Mouse (Mus musculus) embryonic facial prominence, embryonic 14.5 days (tissue): ENCODE measurements around the gene Hrh1. TPM values are rescaled to one million over a fixed set of nuclear protein-coding genes. Genes with fewer than 3 reads are reported as not detected.
A peak's percentile ranks its signal among the peaks of the same experiment; 100 is the strongest.

Source experiments
- ATAC-seq: fragments of 200-750 bp; cut with Nextera tagmentation; 2 replicates; pipeline ENCODE4 v1.8.0; 2017; ENCODE audit warnings: low read depth, moderate number of reproducible peaks, moderate TSS enrichment
- DNase-seq: peaks from one replicate; pipeline ENCODE4 v3.0.0-alpha.2; 2015; ENCODE audit warnings: low spot score
- H3K27ac ChIP-seq: fragments of 300-500 bp; sonication (generic); replicated peaks from 2 replicates; pipeline ENCODE4 v1.5.1; 2014; ENCODE audit warnings: low read depth, mild to moderate bottlenecking, low read length, moderate library complexity
- H3K27me3 ChIP-seq: fragments of 300-500 bp; sonication (generic); replicated peaks from 2 replicates; pipeline ENCODE4 v1.6.1; 2014; ENCODE audit warnings: low read length; ENCODE audit not compliant: control insufficient read depth, insufficient read depth
- H3K36me3 ChIP-seq: fragments of 300-500 bp; sonication (generic); 2 replicates; pipeline ENCODE4 v1.6.1; 2014; ENCODE audit warnings: low read length, mixed read lengths; ENCODE audit not compliant: control insufficient read depth, insufficient read depth
- H3K4me1 ChIP-seq: fragments of 300-500 bp; sonication (generic); 2 replicates; pipeline ENCODE4 v1.6.1; 2014; ENCODE audit warnings: antibody characterized with exemption, low read length; ENCODE audit not compliant: control insufficient read depth, insufficient read depth
- H3K4me2 ChIP-seq: fragments of 300-500 bp; sonication (generic); 2 replicates; pipeline ENCODE4 v1.6.1; 2014; ENCODE audit warnings: low read depth, mild to moderate bottlenecking, low read length, moderate library complexity, mixed read lengths
- H3K4me3 ChIP-seq: fragments of 300-500 bp; sonication (generic); 2 replicates; pipeline ENCODE4 v1.5.1; 2014; ENCODE audit warnings: low read depth, mild to moderate bottlenecking, low read length
- H3K9ac ChIP-seq: fragments of 300-500 bp; sonication (generic); 2 replicates; pipeline ENCODE4 v1.6.1; 2014; ENCODE audit warnings: low read depth, mild to moderate bottlenecking, low read length, moderate library complexity, mixed read lengths
- H3K9me3 ChIP-seq: fragments of 300-500 bp; sonication (generic); 2 replicates; pipeline ENCODE4 v1.6.1; 2016; ENCODE audit warnings: low read length; ENCODE audit not compliant: control insufficient read depth
- WGBS: fragments of 180-500 bp; shearing (Covaris S2); extraction: QIAGEN DNeasy Blood & Tissue Kit; methylation state at CpG from one replicate; pipeline ENCODE4 v1.1.7; 2014; 5-methylcytosine and 5-hydroxymethylcytosine counted together
- polyA plus RNA-seq: library from polyadenylated mRNA; unstranded; fragments of >200 nt; fragmentation: Nextera tagmentation; extraction: Ambion mirVana; gene quantifications from 2 replicates; pipeline ENCODE4 v1.2.1, GENCODE M21; 2014

Hrh1 gene
- polyA plus RNA-seq, 1 experiment from 2014 or later, result not detected

- 77% methylated on average over 3 of the region's 3 CpGs for WGBS
- no peak for ATAC-seq
- Histone ChIP-seq H3K9ac (no peak overlapping the region), H3K9me3 (0 out of 2 replicates have a peak, but pooled peaks cover 4% of the 10 kb centered on the region), H3K36me3 (no peaks in the 10 kb centered on the region), H3K27me3 (no peaks in the 10 kb centered on the region), H3K27ac (no peak overlapping the region), H3K4me1 (peaks cover 15% of the 10 kb centered on the region), H3K4me2 (no peak overlapping the region), H3K4me3 (no peak overlapping the region)
- DNase-seq, result no peak
Measured at GRCm38 (mm10) chr6:114457299-114457698, 59.6 kb downstream of the Hrh1 start.

DNA sequence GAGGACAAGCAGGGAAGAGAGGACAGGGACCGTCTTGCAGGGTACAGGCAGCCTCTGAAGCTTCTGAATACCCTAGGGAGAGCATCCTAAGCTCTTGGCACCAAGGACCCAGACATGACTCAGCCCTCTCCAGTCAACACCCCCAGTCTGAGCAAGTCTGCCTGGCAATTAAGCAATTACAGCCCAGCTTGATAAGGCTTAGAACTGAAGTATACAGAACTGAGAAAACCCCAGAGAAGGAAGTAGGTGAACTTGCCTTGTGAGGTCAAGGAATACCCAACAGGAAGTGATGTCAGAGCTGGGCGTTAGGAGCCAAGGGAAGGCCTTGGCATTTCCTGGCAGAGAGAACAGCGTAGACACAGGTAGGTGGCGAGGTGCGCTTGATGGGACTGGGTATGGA lies 60.5 kb downstream of the Hrh1 start:
- no peak for ATAC-seq
- Histone ChIP-seq H3K27ac (no peak overlapping the region), H3K9me3 (0 out of 2 replicates have a peak, but pooled peaks cover 4% of the 10 kb centered on the region), H3K4me2 (no peak overlapping the region), H3K27me3 (no peaks in the 10 kb centered on the region), H3K9ac (no peak overlapping the region), H3K36me3 (no peaks in the 10 kb centered on the region), H3K4me3 (no peak overlapping the region), H3K4me1 (peaks cover 15% of the 10 kb centered on the region)
- no peak for DNase-seq
- 89% methylated on average over 5 of the region's 5 CpGs for WGBS

GRCm38 (mm10) chr6:114459969-114460368 lies 62.2 kb downstream of the Hrh1 start:
- H3K4me3 ChIP-seq, result no peak overlapping the region
- no peak for DNase-seq

GRCm38 (mm10) chr6:114461536-114461935 lies 63.8 kb downstream of the Hrh1 start:
- no peak overlapping the region for H3K4me3 ChIP-seq
- peaks cover 12% of the 10 kb centered on the region for H3K4me1 ChIP-seq
- H3K27me3 ChIP-seq, result no peaks in the 10 kb centered on the region
- H3K4me2 ChIP-seq, result no peak overlapping the region
- ATAC-seq (no peak), DNase-seq (no peak)
- H3K9me3 ChIP-seq, result 0 out of 2 replicates have a peak, but pooled peaks cover 8% of the 10 kb centered on the region
- no peak overlapping the region for H3K27ac ChIP-seq
- no peaks in the 10 kb centered on the region for H3K36me3 ChIP-seq
- no peak overlapping the region for H3K9ac ChIP-seq

More at GRCm38 (mm10) chr6:114459969-114460368, 62.2 kb downstream of the Hrh1 start:
- H3K27ac ChIP-seq, result no peak overlapping the region
- H3K4me2 ChIP-seq, result no peak overlapping the region
- H3K36me3 ChIP-seq, result no peaks in the 10 kb centered on the region
- no peak for ATAC-seq
- H3K27me3 ChIP-seq, result no peaks in the 10 kb centered on the region
- no peak overlapping the region for H3K9ac ChIP-seq
- H3K4me1 ChIP-seq, result peaks cover 15% of the 10 kb centered on the region
- 82% methylated on average over 2 of the region's 2 CpGs for WGBS
- H3K9me3 ChIP-seq, result 0 out of 2 replicates have a peak, but pooled peaks cover 4% of the 10 kb centered on the region

DNA sequence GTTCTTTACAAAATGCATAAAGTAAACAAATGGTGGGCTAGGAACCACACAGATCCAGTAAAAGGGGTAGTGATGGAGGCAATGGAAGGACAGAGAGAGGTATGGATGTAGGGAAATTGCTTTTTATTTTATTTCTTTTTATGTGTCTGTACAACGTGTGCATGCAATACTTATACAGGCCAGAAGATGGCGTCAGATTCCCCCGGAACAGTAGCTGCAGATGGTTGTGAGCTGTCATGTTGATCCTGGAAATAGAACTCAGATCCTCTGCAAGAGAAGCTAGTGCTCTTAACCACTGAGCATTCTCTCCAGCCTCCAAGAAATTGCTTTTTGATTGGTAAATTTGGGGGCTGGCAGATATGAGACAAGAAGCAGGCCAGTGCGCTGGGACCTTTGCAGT lies 65.0 kb downstream of the Hrh1 start:
- no peaks in the 10 kb centered on the region for H3K27me3 ChIP-seq
- H3K4me3 ChIP-seq, result no peak overlapping the region
- H3K9me3 ChIP-seq, result 0 out of 2 replicates have a peak, but pooled peaks cover 8% of the 10 kb centered on the region
- 28% methylated on average over 4 of the region's 4 CpGs for WGBS
- DNase-seq, result no peak
- H3K36me3 ChIP-seq, result no peaks in the 10 kb centered on the region
- H3K27ac ChIP-seq, result no peak overlapping the region
- ATAC-seq, result no peak
- no peak overlapping the region for H3K9ac ChIP-seq
- H3K4me2 ChIP-seq, result no peak overlapping the region
- H3K4me1 ChIP-seq, result peaks cover 9% of the 10 kb centered on the region

- Histone ChIP-seq H3K9ac (no peak overlapping the region), H3K27ac (no peak overlapping the region), H3K27me3 (no peaks in the 10 kb centered on the region), H3K4me1 (peaks cover under 1% of the 10 kb centered on the region; the same call in 1 of the 2 replicates), H3K36me3 (no peaks in the 10 kb centered on the region), H3K9me3 (no peaks in the 10 kb centered on the region), H3K4me2 (no peak overlapping the region), H3K4me3 (no peak overlapping the region)
- ATAC-seq, result no peak
- 57% methylated on average over 5 of the region's 5 CpGs for WGBS
- no peak for DNase-seq
Measured at GRCm38 (mm10) chr6:114473541-114473940, 75.8 kb downstream of the Hrh1 start.

DNA sequence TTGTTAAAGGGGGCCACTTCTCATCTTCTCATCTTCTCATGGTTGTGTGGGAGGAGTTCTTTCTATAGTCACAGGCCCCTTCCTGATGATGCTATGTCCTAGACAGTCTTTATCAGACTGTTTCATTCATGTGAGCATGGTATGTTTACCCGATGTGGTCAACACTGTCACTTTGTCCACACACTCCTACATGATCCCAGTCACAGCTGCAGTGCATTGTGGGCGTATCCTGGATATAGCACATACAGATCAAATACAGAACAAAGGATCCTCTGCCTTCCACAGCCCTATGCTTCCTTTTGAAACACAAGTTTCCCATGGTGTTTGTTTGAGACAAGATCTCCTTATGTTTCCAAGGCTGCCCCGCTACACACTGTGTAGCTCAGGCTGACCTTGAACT lies 76.3 kb downstream of the Hrh1 start:
- Histone ChIP-seq H3K4me1 (peaks cover 5% of the 10 kb centered on the region; the same call in 1 of the 2 replicates), H3K27ac (no peak overlapping the region), H3K4me3 (no peak overlapping the region), H3K9ac (no peak overlapping the region), H3K4me2 (no peak overlapping the region), H3K36me3 (no peaks in the 10 kb centered on the region), H3K9me3 (no peaks in the 10 kb centered on the region), H3K27me3 (no peaks in the 10 kb centered on the region)
- ATAC-seq (no peak), DNase-seq (no peak)
- 85% methylated on average over 3 of the region's 3 CpGs for WGBS

DNA sequence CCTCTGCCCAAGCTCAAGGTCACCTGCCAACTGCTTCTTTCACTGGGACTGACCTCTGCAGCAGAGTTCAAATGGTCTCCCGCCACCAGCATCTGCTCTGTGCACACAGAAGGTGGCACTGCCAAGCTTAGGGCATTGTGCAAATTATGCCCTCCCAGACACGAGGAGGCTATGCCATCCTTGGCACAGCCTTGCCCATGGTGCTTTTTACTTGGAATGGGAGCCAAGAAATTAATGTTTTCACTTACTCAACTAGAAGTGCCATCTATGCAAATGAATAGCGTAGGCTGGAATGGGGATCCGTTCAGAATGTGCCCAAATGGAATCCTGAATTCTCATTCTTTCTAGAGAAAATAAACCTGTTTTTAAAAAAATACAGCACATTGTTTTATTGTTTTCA lies 77.2 kb downstream of the Hrh1 start:
- Histone ChIP-seq H3K4me3 (no peak overlapping the region), H3K36me3 (no peaks in the 10 kb centered on the region), H3K9ac (no peak overlapping the region), H3K4me1 (peaks cover 6% of the 10 kb centered on the region; the same call in 1 of the 2 replicates), H3K27ac (no peak overlapping the region), H3K27me3 (no peaks in the 10 kb centered on the region), H3K4me2 (no peak overlapping the region), H3K9me3 (no peaks in the 10 kb centered on the region)
- 81% methylated on average over 4 of the region's 4 CpGs for WGBS
- DNase-seq, result no peak
- ATAC-seq, result no peak

DNA sequence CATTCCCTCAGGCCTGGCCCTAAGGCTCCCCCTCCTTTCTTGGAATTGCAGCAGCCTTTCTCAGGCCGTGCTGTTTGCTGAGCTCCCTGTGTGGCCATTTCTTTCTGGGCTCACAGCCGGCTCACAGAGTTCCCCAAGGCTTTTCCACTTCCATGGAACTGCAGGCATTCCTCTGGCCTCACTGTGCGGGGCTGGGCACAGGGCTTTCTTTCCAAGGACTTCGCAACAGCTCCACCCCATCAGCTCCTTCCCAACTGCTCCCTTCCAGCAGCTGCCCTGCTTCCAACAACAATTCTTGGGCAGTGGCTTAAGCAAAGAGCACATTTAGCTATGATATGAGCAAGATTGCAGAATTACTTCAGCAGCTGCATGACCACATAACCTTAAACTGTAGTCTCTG lies 81.0 kb downstream of the Hrh1 start:
- WGBS, result 14% methylated on average over 4 of the region's 4 CpGs
- no peak overlapping the region for H3K4me3 ChIP-seq
- ATAC-seq (peak; percentile 41; the same call in 1 of the 2 replicates), DNase-seq (peak; percentile 74)
- no peaks in the 10 kb centered on the region for H3K27me3 ChIP-seq
- peaks cover 6% of the 10 kb centered on the region; the same call in 1 of the 2 replicates for H3K4me1 ChIP-seq
- no peak overlapping the region for H3K4me2 ChIP-seq
- H3K9me3 ChIP-seq, result no peaks in the 10 kb centered on the region
- H3K36me3 ChIP-seq, result no peaks in the 10 kb centered on the region
- no peak overlapping the region; the same call in 1 of the 2 replicates for H3K9ac ChIP-seq
- H3K27ac ChIP-seq, result 0 out of 2 replicates have a peak overlapping the region, but pooled peaks have one; percentile 39
